Mouse (Mus musculus) stomach, embryonic 16.5 days (tissue): Measurements from ENCODE around the gene Olfr1494. TPM values are rescaled to one million over a fixed set of nuclear protein-coding genes. Genes with fewer than 3 reads are reported as not detected.

Source experiments
- polyA plus RNA-seq: library from polyadenylated mRNA; unstranded; fragments of >200 nt; fragmentation: Nextera tagmentation; extraction: Ambion mirVana; gene quantifications from 2 replicates; pipeline ENCODE4 v1.2.1, GENCODE M21; 2015

Olfr1494 gene
- polyA plus RNA-seq, 1 experiment from 2014 or later = not detected

Other genes with a start within 250 kb of the Olfr1494 start
- not detected in 2 replicates for gene Olfr1477, start 239.2 kb upstream of the Olfr1494 start, polyA plus RNA-seq
- gene Olfr1480, start 211.8 kb upstream of the Olfr1494 start, polyA plus RNA-seq = not detected in 2 replicates
- not detected in 2 replicates for gene Olfr1484, start 156.2 kb upstream of the Olfr1494 start, polyA plus RNA-seq
- gene Olfr1487, start 122.4 kb upstream of the Olfr1494 start, polyA plus RNA-seq = not detected in 2 replicates
- not detected in 2 replicates for gene Olfr1489, start 108.1 kb upstream of the Olfr1494 start, polyA plus RNA-seq
- not detected in 2 replicates for gene Olfr1490, start 88.6 kb upstream of the Olfr1494 start, polyA plus RNA-seq
- gene Olfr1491, start 42.5 kb upstream of the Olfr1494 start, polyA plus RNA-seq = not detected in 2 replicates
- not detected in 2 replicates for gene Olfr1493-ps1, start 16.4 kb upstream of the Olfr1494 start, polyA plus RNA-seq
- not detected in 2 replicates for gene Olfr1495, start 24.9 kb downstream of the Olfr1494 start, polyA plus RNA-seq
- not detected in 2 replicates for gene Olfr1496, start 38.1 kb downstream of the Olfr1494 start, polyA plus RNA-seq
- gene Olfr1497, start 58.5 kb downstream of the Olfr1494 start, polyA plus RNA-seq = not detected in 2 replicates
- gene Olfr1499, start 79.7 kb downstream of the Olfr1494 start, polyA plus RNA-seq = not detected in 2 replicates
- not detected in 2 replicates for gene Olfr1500, start 90.8 kb downstream of the Olfr1494 start, polyA plus RNA-seq
- gene Olfr1501, start 111.0 kb downstream of the Olfr1494 start, polyA plus RNA-seq = not detected in 2 replicates
- gene Olfr1502, start 122.1 kb downstream of the Olfr1494 start, polyA plus RNA-seq = not detected in 2 replicates
- not detected in 2 replicates for gene Olfr1504, start 158.2 kb downstream of the Olfr1494 start, polyA plus RNA-seq
- not detected in 2 replicates for gene Olfr1505, start 173.8 kb downstream of the Olfr1494 start, polyA plus RNA-seq